Mouse (Mus musculus): ENCODE measurements around the gene Grtp1. TPM values are rescaled to one million over a fixed set of nuclear protein-coding genes. Genes with fewer than 3 reads are reported as not detected.
"Not testable (repeated sequence)": the region's sequence is repeated elsewhere in the genome, so short reads cannot be mapped to it uniquely, and the experiment has no call there.

Gene Grtp1
- polyA plus RNA-seq, 1 experiment from 2014 or later: 24.6 TPM

DNA sequence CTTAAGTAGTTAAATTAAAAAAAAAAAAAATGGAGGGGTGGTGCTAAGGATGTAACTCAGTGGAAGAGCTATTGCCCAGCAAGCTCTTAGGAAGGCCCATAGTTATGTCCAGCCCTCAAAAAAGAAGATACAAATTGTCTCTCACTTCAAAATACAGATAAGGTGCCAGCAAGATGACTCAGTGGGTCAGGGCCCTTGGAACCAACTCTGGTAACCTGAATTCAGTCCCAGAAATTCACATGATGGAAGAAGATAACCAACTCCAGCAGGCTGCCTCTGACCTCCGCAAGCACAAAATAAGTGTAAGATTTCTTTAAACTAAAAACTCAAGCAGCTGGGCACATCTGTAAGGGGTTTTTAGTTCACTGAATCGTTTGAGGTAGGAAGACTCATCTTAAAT is 51.9 kb downstream of the Grtp1 start:
- Histone ChIP-seq H3K27ac (no peak overlapping the region), H3K4me3 (replicated peaks) (no peak overlapping the region), H3K27me3 (replicated peaks) (no peaks in the 10 kb centered on the region), H3K9me3 (no peaks in the 10 kb centered on the region), H3K36me3 (peaks cover 41% of the 10 kb centered on the region), H3K4me1 (no peaks in the 10 kb centered on the region), H3K4me2 (no peak overlapping the region), H3K9ac (no peak overlapping the region)
- 85% methylated on average over 2 of the region's 2 CpGs for WGBS
- no peak for ATAC-seq (ENCODE audit: insufficient read depth, low FRiP score, low read depth)

DNA sequence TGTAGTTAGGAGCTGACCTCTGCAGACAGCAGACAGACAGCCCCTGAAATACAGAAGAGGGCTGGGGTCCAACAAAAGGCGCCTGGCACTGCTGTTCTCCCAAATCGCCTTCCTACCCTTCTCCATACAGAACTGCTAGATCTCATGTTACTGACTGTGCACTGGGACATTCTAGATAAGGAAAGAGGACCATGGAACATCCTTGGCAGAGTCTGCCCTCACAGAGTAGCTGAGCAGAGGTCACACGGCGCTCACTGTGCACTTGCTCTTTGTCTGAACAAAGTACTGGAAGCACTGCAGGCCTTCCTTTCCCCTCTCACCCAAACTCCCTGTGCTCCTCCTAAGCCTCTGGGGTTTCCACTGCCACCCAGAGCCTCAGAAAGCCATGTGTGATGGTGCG is 58.7 kb downstream of the Grtp1 start:
- no peak overlapping the region for H3K27ac ChIP-seq
- ATAC-seq (ENCODE audit: insufficient read depth, low FRiP score, low read depth): no peak
- H3K9ac ChIP-seq: no peak overlapping the region
- no peak overlapping the region for H3K4me2 ChIP-seq
- no peaks in the 10 kb centered on the region for H3K9me3 ChIP-seq
- no peaks in the 10 kb centered on the region for H3K4me1 ChIP-seq
- H3K4me3 ChIP-seq (replicated peaks): no peak overlapping the region
- peaks cover 87% of the 10 kb centered on the region for H3K36me3 ChIP-seq
- WGBS: 92% methylated on average over 5 of the region's 5 CpGs
- H3K27me3 ChIP-seq (replicated peaks): no peaks in the 10 kb centered on the region

DNA sequence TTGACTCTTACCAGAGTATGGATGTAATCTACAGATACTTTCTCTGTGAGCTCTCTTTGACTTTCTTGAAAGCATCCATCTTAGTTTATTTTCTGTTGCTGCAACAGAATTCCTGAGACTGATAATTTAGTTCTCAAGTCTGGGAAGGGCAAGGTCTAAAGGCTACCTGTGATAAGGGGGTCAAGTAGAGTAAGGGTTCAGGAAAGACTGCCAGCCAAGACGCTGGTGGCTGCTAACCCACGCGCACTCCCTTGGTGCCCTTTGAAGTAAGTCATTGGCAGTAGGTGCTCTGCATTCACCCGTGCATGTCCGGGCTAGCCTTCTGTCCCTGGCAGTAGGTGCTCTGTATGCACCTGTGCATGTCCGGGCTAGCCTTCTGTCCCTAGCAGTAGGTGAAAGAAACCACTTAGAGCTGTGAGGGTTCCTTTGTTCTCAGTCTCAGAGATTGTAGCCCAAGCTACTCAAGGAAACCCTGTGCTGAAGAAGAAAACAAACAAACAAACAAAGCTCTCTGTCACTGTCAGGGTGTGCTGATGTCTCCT is 60.7 kb downstream of the Grtp1 start:
- no peaks in the 10 kb centered on the region for H3K4me1 ChIP-seq
- no peaks in the 10 kb centered on the region for H3K9me3 ChIP-seq
- no peak overlapping the region for H3K4me2 ChIP-seq
- no peaks in the 10 kb centered on the region for H3K27me3 ChIP-seq (replicated peaks)
- H3K4me3 ChIP-seq (replicated peaks): no peak overlapping the region
- ATAC-seq (ENCODE audit: insufficient read depth, low FRiP score, low read depth): no peak
- H3K9ac ChIP-seq: no peak overlapping the region
- WGBS: 90% methylated on average over 6 of the region's 6 CpGs
- peaks cover 90% of the 10 kb centered on the region for H3K36me3 ChIP-seq
- H3K27ac ChIP-seq: no peak overlapping the region

DNA sequence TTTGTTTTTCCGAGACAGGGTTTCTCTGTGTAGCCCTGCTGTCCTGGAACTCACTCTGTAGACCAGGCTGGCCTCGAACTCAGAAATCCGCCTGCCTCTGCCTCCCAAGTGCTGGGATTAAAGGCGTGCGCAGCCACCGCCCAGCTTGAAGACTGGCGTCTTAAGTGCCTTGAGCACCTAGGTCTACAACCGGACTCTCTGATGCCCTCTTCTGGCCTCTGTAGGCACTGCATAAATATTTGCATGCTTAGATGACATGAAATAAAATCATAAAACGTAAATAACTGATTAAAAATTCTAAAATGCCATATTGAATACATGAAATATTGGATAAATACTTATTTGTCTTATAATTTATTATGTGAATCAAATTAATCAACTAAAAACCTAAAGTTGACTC is 68.2 kb downstream of the Grtp1 start:
- not testable (repeated sequence) for H3K4me1 ChIP-seq; H3K27ac ChIP-seq; H3K27me3 ChIP-seq (replicated peaks); ATAC-seq (ENCODE audit: insufficient read depth, low FRiP score, low read depth); H3K4me2 ChIP-seq; H3K4me3 ChIP-seq (replicated peaks); H3K9ac ChIP-seq; H3K9me3 ChIP-seq
- WGBS: 61% methylated on average over 9 of the region's 9 CpGs
- H3K36me3 ChIP-seq: peaks cover 72% of the 10 kb centered on the region

DNA sequence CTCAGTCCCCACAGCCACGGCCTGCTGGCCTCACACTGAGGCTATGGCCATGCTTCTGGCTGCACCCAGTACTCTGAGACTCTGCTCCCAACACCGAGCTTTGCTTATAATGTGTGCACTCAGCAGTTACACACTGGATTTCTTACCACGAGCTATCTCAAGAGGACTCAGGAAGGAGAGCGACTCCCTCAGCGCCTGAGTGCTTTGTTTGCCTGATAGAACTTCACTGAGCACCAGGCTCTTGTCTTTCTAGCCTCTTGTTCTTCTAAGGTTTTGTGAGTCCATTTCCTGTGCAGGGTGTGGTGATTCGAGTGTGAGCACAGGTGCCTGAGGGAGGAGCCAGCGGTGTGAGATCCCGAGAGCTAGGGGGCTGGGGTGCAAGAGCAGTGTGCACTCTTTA is 75.5 kb downstream of the Grtp1 start:
- 93% methylated on average over 8 of the region's 8 CpGs for WGBS
- H3K4me3 ChIP-seq (replicated peaks): no peak overlapping the region
- no peak overlapping the region for H3K4me2 ChIP-seq
- ATAC-seq (ENCODE audit: insufficient read depth, low FRiP score, low read depth): no peak
- no peak overlapping the region for H3K9ac ChIP-seq
- no peaks in the 10 kb centered on the region for H3K27me3 ChIP-seq (replicated peaks)
- no peak overlapping the region for H3K27ac ChIP-seq
- H3K4me1 ChIP-seq: no peaks in the 10 kb centered on the region
- H3K36me3 ChIP-seq: peaks cover 59% of the 10 kb centered on the region
- no peaks in the 10 kb centered on the region for H3K9me3 ChIP-seq

DNA sequence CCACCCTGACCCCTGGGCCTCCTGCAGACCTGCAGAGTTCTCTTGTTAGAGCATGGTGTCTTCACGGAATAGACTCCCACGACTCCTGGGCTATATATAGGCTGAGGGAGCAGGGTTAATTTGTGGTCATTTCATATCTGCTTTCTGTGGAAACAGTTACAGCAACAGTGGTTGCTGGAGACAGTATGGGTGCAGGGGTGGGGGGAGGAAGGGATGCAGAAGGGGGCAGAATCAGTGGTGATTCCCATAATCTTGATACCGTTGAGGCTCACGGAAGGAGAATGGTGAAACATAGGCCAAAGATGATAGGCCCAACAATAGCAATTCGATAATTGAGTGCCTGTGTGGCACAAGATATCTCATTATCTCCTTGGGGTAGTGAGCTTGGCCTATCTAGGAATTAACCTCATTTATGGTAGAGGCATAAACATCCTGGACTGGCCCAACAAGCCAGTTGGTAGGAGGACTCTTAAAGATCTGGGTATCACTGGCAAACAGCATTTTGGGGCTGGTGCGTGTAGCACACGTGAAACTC is 77.5 kb downstream of the Grtp1 start:
- Histone ChIP-seq H3K27me3 (replicated peaks) (no peaks in the 10 kb centered on the region), H3K27ac (no peak overlapping the region), H3K9me3 (no peaks in the 10 kb centered on the region), H3K36me3 (peaks cover 50% of the 10 kb centered on the region), H3K4me1 (no peaks in the 10 kb centered on the region), H3K9ac (no peak overlapping the region), H3K4me3 (replicated peaks) (no peak overlapping the region), H3K4me2 (no peak overlapping the region)
- ATAC-seq (ENCODE audit: insufficient read depth, low FRiP score, low read depth): peak; percentile 29; the same call in 1 of the 2 replicates
- 88% methylated on average over 7 of the region's 7 CpGs for WGBS

MicroRNA genes within 50 kb of the gene (microRNA counts, 519-probe panel; counts per million panel counts)
- microRNA mmu-miR-1968: 2,151 counts per million, percentile 30 among the panel's probes with 10 or more counts

Small RNA genes within 50 kb of the gene (microRNA-seq; reads per million reads assigned to microRNA genes)
- gene Mir1968: 16.8 reads per million, percentile 31 among the genes with 10 or more reads in this experiment
- gene Mir7065: not detected

Other genes starting within 250 kb of the Grtp1 start
- 0.61 and 0.99 TPM in 2 replicates for gene F7, start 174.6 kb downstream of the Grtp1 start, polyA plus RNA-seq (2015; fragmentation: Nextera tagmentation; extraction: Ambion mirVana)
- gene F10, start 163.3 kb downstream of the Grtp1 start, polyA plus RNA-seq (2015; fragmentation: Nextera tagmentation; extraction: Ambion mirVana): 8.9 and 15.3 TPM in 2 replicates
- gene Proz, start 139.7 kb downstream of the Grtp1 start, polyA plus RNA-seq (2015; fragmentation: Nextera tagmentation; extraction: Ambion mirVana): 2.9 and 3.4 TPM in 2 replicates
- 33.7 and 34.5 TPM in 2 replicates for gene Pcid2, start 95.2 kb downstream of the Grtp1 start, polyA plus RNA-seq (2015; fragmentation: Nextera tagmentation; extraction: Ambion mirVana)
- 91.8 and 94.5 TPM in 2 replicates for gene Cul4a, start 95.0 kb downstream of the Grtp1 start, polyA plus RNA-seq (2015; fragmentation: Nextera tagmentation; extraction: Ambion mirVana)
- 295 and 327 TPM in 2 replicates for gene Lamp1, start 41.5 kb downstream of the Grtp1 start, polyA plus RNA-seq (2015; fragmentation: Nextera tagmentation; extraction: Ambion mirVana)
- gene Adprhl1, start 53.5 kb upstream of the Grtp1 start, polyA plus RNA-seq (2015; fragmentation: Nextera tagmentation; extraction: Ambion mirVana): 0.62 and 0.88 TPM in 2 replicates
- gene Dcun1d2, start 87.5 kb upstream of the Grtp1 start, polyA plus RNA-seq (2015; fragmentation: Nextera tagmentation; extraction: Ambion mirVana): 19.2 and 20.3 TPM in 2 replicates
- gene Tmco3, start 87.6 kb upstream of the Grtp1 start, polyA plus RNA-seq (2015; fragmentation: Nextera tagmentation; extraction: Ambion mirVana): 33.1 and 36.0 TPM in 2 replicates
- gene Tfdp1, start 138.1 kb upstream of the Grtp1 start, polyA plus RNA-seq (2015; fragmentation: Nextera tagmentation; extraction: Ambion mirVana): 156 and 173 TPM in 2 replicates
- gene Atp4b, start 196.2 kb upstream of the Grtp1 start, polyA plus RNA-seq (2015; fragmentation: Nextera tagmentation; extraction: Ambion mirVana): 13.8 and 25.5 TPM in 2 replicates
- 0.01 TPM in 1 of 2 replicates, not detected in the other for gene Grk1, start 204.5 kb upstream of the Grtp1 start, polyA plus RNA-seq (2015; fragmentation: Nextera tagmentation; extraction: Ambion mirVana)
- gene Tmem255b, start 234.6 kb upstream of the Grtp1 start, polyA plus RNA-seq (2015; fragmentation: Nextera tagmentation; extraction: Ambion mirVana): 2.8 and 3.0 TPM in 2 replicates